Comparison of ENCODE assay signal across 15 mouse cellular contexts in the genomic region with DNA sequence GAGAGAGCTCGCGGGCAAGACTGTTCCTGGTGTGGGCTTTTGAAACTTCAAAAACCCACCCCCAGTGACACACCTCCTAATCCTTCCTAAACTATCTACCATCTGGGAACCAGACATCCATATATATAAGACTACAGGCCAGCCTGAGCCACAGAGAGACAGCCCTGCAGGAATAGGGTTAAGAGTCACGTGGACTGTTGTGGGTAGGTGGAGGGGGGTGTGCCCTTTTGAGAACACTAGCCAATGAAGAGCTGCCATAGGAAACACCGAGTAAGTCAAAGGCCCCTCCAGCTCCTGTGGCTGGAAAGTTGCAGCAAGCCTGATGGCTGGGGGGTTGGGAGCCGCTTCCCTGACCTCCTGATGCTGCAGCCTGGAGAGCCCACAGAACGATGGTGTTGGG.
"Had no signal": no experiment of that assay in that cellular context is flagged by ENCODE, and none has a peak within 500 bp of the region (broad histone marks: within the 10 kb centered on the region; RNA-seq: fewer than 3 reads in every experiment).

No protein-coding gene starts in this region.

- DNase-seq: liver; lung, adult 2 months; lung, postnatal 4 days; retina, postnatal 1 day; thymus, adult 2 months; thymus, postnatal 36 days had no signal

- H3K4me2 ChIP-seq: intestine, embryonic 15.5 days; neural tube, embryonic 13.5 days; stomach, embryonic 15.5 days had no signal

- H3K36me3 ChIP-seq: intestine, embryonic 15.5 days; midbrain, embryonic 10.5 days; neural tube, embryonic 13.5 days; stomach, embryonic 15.5 days had no signal

- H3K4me1 ChIP-seq: intestine, embryonic 15.5 days; neural tube, embryonic 13.5 days; stomach, embryonic 15.5 days had no signal

- H3K27ac ChIP-seq: intestine, embryonic 15.5 days; kidney, postnatal 0 days; layer of hippocampus, adult 2 months; liver, embryonic 14.5 days; midbrain, embryonic 10.5 days; neural tube, embryonic 13.5 days; stomach, embryonic 15.5 days had no signal

- H3K27me3 ChIP-seq: intestine, embryonic 15.5 days; neural tube, embryonic 13.5 days; stomach, embryonic 15.5 days had no signal

- ATAC-seq: intestine, embryonic 15.5 days; lung, postnatal 0 days; midbrain, embryonic 16.5 days had no signal

- H3K9me3 ChIP-seq: intestine, embryonic 15.5 days; midbrain, embryonic 10.5 days; neural tube, embryonic 13.5 days; stomach, embryonic 15.5 days had no signal

- H3K9ac ChIP-seq: intestine, embryonic 15.5 days; liver, embryonic 14.5 days; neural tube, embryonic 13.5 days; stomach, embryonic 15.5 days had no signal

- H3K4me3 ChIP-seq: intestine, embryonic 15.5 days; layer of hippocampus, adult 2 months; midbrain, embryonic 10.5 days; neural tube, embryonic 13.5 days; stomach, embryonic 15.5 days had no signal
